Mouse (Mus musculus): ENCODE data around the gene B4galt1. TPM values are rescaled to one million over a fixed set of nuclear protein-coding genes. Genes with fewer than 3 reads are reported as not detected.

B4galt1 gene
- total RNA-seq, 2 experiments from 2014 or later = 6.5 to 9.0 TPM

Small RNA genes lying within 50 kb of the gene (microRNA-seq; reads per million reads assigned to microRNA genes)
- 0 reads per million in 2 experiments for gene Gm24112
- gene Gm25931 = 0 reads per million in 2 experiments
- 0 reads per million in 2 experiments for gene Mir5123

Other genes starting within 250 kb of the B4galt1 start
- 10 to 100 TPM; 26.1 to 27.6 TPM for gene Aptx, start 150.8 kb downstream of the B4galt1 start, total RNA-seq (2021)
- gene Dnaja1, start 131.9 kb downstream of the B4galt1 start, total RNA-seq (2021) = 100 to 1,000 TPM; 314 to 324 TPM
- gene Smu1, start 96.1 kb downstream of the B4galt1 start, total RNA-seq (2021) = 10 to 100 TPM; 41.8 to 43.5 TPM
- gene Spink4, start 66.0 kb upstream of the B4galt1 start, total RNA-seq (2021) = not detected
- 100 to 1,000 TPM; 160 to 164 TPM for gene Bag1, start 94.3 kb upstream of the B4galt1 start, total RNA-seq (2021)
- 10 to 100 TPM; 71.4 to 73.1 TPM for gene Chmp5, start 94.4 kb upstream of the B4galt1 start, total RNA-seq (2021)
- gene Nfx1, start 116.9 kb upstream of the B4galt1 start, total RNA-seq (2021) = 10 to 100 TPM; 59.1 to 62.0 TPM
- gene Aqp7, start 194.1 kb upstream of the B4galt1 start, total RNA-seq (2021) = not detected
- not detected for gene Aqp3, start 244.2 kb upstream of the B4galt1 start, total RNA-seq (2021)

Data from left cerebral cortex, postnatal 14 days (tissue).